In genomic region chrX:11491676-11492391, GRCm38 (mm10) we compare ENCODE assay signal across 7 mouse cellular contexts.
A peak's percentile ranks its signal among the peaks of the same experiment; 100 is the strongest.
DNase-seq lines count a peak whose midpoint lies in the region; ATAC-seq lines count a peak whose summit lies in the region.

No protein-coding gene starts in this region.

- intact Hi-C loops in left cerebral cortex, postnatal 4 days (cut with DNase I) = no loop called here
- intact Hi-C loops in left cerebral cortex, postnatal 25 days (cut with DNase I) = no loop called here

- peak overlapping the region; percentile 36; the same call in 1 of the 2 replicates for H3K4me2 ChIP-seq in forebrain, embryonic 11.5 days (ENCODE audit: low read depth, low read length, severe bottlenecking)
- H3K4me2 ChIP-seq in limb, embryonic 12.5 days = peak overlapping the region; percentile 47

- DNase-seq in left cerebral cortex, postnatal 4 days = peak; percentile 25
- no peak for DNase-seq in left cerebral cortex, postnatal 25 days (ENCODE audit: low spot score in 2 of 2)
- DNase-seq in forebrain, embryonic 11.5 days (ENCODE audit: low spot score) = peak; percentile 61
- peak; percentile 55 for DNase-seq in retina, embryonic 14.5 days (ENCODE audit: low spot score)
- no peak for DNase-seq in testis, postnatal 14 days (ENCODE audit: low spot score)

- peak overlapping the region; percentile 72 for H3K27ac ChIP-seq in forebrain, embryonic 11.5 days (ENCODE audit: low read depth, low read length)
- H3K27ac ChIP-seq in limb, embryonic 12.5 days = no peak overlapping the region

- ATAC-seq in forebrain, embryonic 11.5 days (replicated peaks; ENCODE audit: low FRiP score) = peak; percentile 20; the same call in 1 of the 2 replicates
- ATAC-seq in limb, embryonic 12.5 days (ENCODE audit: insufficient number of reproducible peaks, insufficient read depth, low FRiP score, low TSS enrichment, low read depth) = no peak
- ATAC-seq in megakaryocyte-erythroid progenitor cell, adult 5-6 weeks (replicated peaks; ENCODE audit: low FRiP score, low TSS enrichment, poor library complexity, severe bottlenecking) = no peak

- no peak overlapping the region for H3K4me3 ChIP-seq in forebrain, embryonic 11.5 days (ENCODE audit: low read depth, low read length)
- H3K4me3 ChIP-seq in limb, embryonic 12.5 days (replicated peaks) = peak overlapping the region; percentile 19; the same call in 1 of the 2 replicates

- H3K36me3 ChIP-seq in forebrain, embryonic 11.5 days (ENCODE audit: control insufficient read depth, insufficient read depth, low read length) = no peaks in the 10 kb centered on the region
- no peaks in the 10 kb centered on the region for H3K36me3 ChIP-seq in limb, embryonic 12.5 days

- peaks cover 1% of the 10 kb centered on the region; the same call in 1 of the 2 replicates for H3K4me1 ChIP-seq in forebrain, embryonic 11.5 days (replicated peaks; ENCODE audit: control insufficient read depth, insufficient read depth, low read length)
- H3K4me1 ChIP-seq in limb, embryonic 12.5 days (replicated peaks) = peaks cover 8% of the 10 kb centered on the region

- no peaks in the 10 kb centered on the region for H3K9me3 ChIP-seq in forebrain, embryonic 11.5 days (ENCODE audit: control insufficient read depth, low read length)
- H3K9me3 ChIP-seq in limb, embryonic 12.5 days = no peaks in the 10 kb centered on the region

- WGBS in forebrain, embryonic 11.5 days = 22% methylated on average over 32 of the region's 32 CpGs
- 25% methylated on average over 31 of the region's 32 CpGs for WGBS in limb, embryonic 12.5 days

- H3K9ac ChIP-seq in forebrain, embryonic 11.5 days (ENCODE audit: low read length) = peak overlapping the region; percentile 33
- no peak overlapping the region for H3K9ac ChIP-seq in limb, embryonic 12.5 days (replicated peaks)

- no peaks in the 10 kb centered on the region; the same call in 1 of the 2 replicates for H3K27me3 ChIP-seq in forebrain, embryonic 11.5 days (ENCODE audit: control insufficient read depth, insufficient read depth, low read length)
- peaks cover 53% of the 10 kb centered on the region for H3K27me3 ChIP-seq in limb, embryonic 12.5 days

Comparison
In these comparisons a context has a peak if more than half of its experiments do, and no peak if none do; other contexts are left out.
1. DNase-seq: peak in left cerebral cortex, postnatal 4 days (single experiment), forebrain, embryonic 11.5 days (single experiment) and retina, embryonic 14.5 days (single experiment); none in left cerebral cortex, postnatal 25 days (0 of 2) and testis, postnatal 14 days (single experiment).